Mouse (Mus musculus): ENCODE measurements around the gene Grb10.
A peak's percentile ranks its signal among the peaks of the same experiment; 100 is the strongest.

Grb10 gene

GRCm38 (mm10) chr11:11967519-11967918 is 71.0 kb downstream of the Grb10 start:
- no peak for DNase-seq (ENCODE audit: low spot score)

- DNase-seq (ENCODE audit: low spot score), result no peak
Measured at GRCm38 (mm10) chr11:11966220-11966619, 72.3 kb downstream of the Grb10 start.

- no peak for DNase-seq (ENCODE audit: low spot score)
Measured at GRCm38 (mm10) chr11:11965501-11966125, 72.9 kb downstream of the Grb10 start.

GRCm38 (mm10) chr11:11964729-11965128 is 73.8 kb downstream of the Grb10 start:
- DNase-seq (ENCODE audit: low spot score), result no peak

- DNase-seq (ENCODE audit: low spot score), result no peak
Measured at GRCm38 (mm10) chr11:11963587-11963986, 74.9 kb downstream of the Grb10 start.

- DNase-seq (ENCODE audit: low spot score), result no peak
Measured at GRCm38 (mm10) chr11:11963065-11963464, 75.4 kb downstream of the Grb10 start.

GRCm38 (mm10) chr11:11962629-11962954 is 75.9 kb downstream of the Grb10 start:
- DNase-seq (ENCODE audit: low spot score), result peak; percentile 69

- DNase-seq (ENCODE audit: low spot score), result peak; percentile 42
Measured at GRCm38 (mm10) chr11:11961917-11962628, 76.4 kb downstream of the Grb10 start.

- DNase-seq (ENCODE audit: low spot score), result no peak
Measured at GRCm38 (mm10) chr11:11960858-11961257, 77.6 kb downstream of the Grb10 start.

GRCm38 (mm10) chr11:11960227-11960626 is 78.3 kb downstream of the Grb10 start:
- no peak for DNase-seq (ENCODE audit: low spot score)

GRCm38 (mm10) chr11:11958479-11958878 is 80.0 kb downstream of the Grb10 start:
- DNase-seq (ENCODE audit: low spot score), result no peak

- no peak for DNase-seq (ENCODE audit: low spot score)
Measured at GRCm38 (mm10) chr11:11958061-11958361, 80.5 kb downstream of the Grb10 start.

- DNase-seq (ENCODE audit: low spot score), result no peak
Measured at GRCm38 (mm10) chr11:11957211-11958060, 81.0 kb downstream of the Grb10 start.

- DNase-seq (ENCODE audit: low spot score), result no peak
Measured at GRCm38 (mm10) chr11:11955783-11956182, 82.7 kb downstream of the Grb10 start.

GRCm38 (mm10) chr11:11954606-11955005 is 83.9 kb downstream of the Grb10 start:
- no peak for DNase-seq (ENCODE audit: low spot score)

GRCm38 (mm10) chr11:11954115-11954438 is 84.4 kb downstream of the Grb10 start:
- no peak for DNase-seq (ENCODE audit: low spot score)

GRCm38 (mm10) chr11:11953364-11954114 is 84.9 kb downstream of the Grb10 start:
- DNase-seq (ENCODE audit: low spot score), result no peak

GRCm38 (mm10) chr11:11952569-11952968 is 85.9 kb downstream of the Grb10 start:
- no peak for DNase-seq (ENCODE audit: low spot score)

- DNase-seq (ENCODE audit: low spot score), result no peak
Measured at GRCm38 (mm10) chr11:11948988-11949365, 89.5 kb downstream of the Grb10 start.

- no peak for DNase-seq (ENCODE audit: low spot score)
Measured at GRCm38 (mm10) chr11:11948321-11948987, 90.0 kb downstream of the Grb10 start.

- no peak for DNase-seq (ENCODE audit: low spot score)
Measured at GRCm38 (mm10) chr11:11947857-11948256, 90.6 kb downstream of the Grb10 start.

- DNase-seq (ENCODE audit: low spot score), result no peak
Measured at GRCm38 (mm10) chr11:11945766-11946165, 92.7 kb downstream of the Grb10 start.
